Mouse (Mus musculus) G1E (cell line): ENCODE results near the gene Itpk1.

Experiments
- CTCF ChIP-seq: IDR thresholded peaks from 2 replicates; pipeline ENCODE4 v1.5.1; 2012; ENCODE audit warnings: low read depth, low read length, inconsistent platforms, mixed read lengths
- GATA1 ChIP-seq: IDR thresholded peaks from 2 replicates; pipeline ENCODE4 v1.6.1; 2012; ENCODE audit warnings: borderline replicate concordance, low read length, inconsistent platforms, mixed read lengths
- POLR2AphosphoS5 ChIP-seq: IDR thresholded peaks from 2 replicates; pipeline ENCODE4 v1.6.1; 2012; ENCODE audit warnings: low read depth, low read length, inconsistent platforms; ENCODE audit not compliant: insufficient replicate concordance

GRCm38 (mm10) chr12:102607808-102608517 is 96.8 kb downstream of the Itpk1 start:
- TF ChIP-seq CTCF (no peak), GATA1 (no peak), POLR2AphosphoS5 (no peak)
